Mouse (Mus musculus): Measurements from ENCODE around the gene Senp6. TPM values are rescaled to one million over a fixed set of nuclear protein-coding genes. Genes with fewer than 3 reads are reported as not detected.
"Not testable (repeated sequence)": the region's sequence is repeated elsewhere in the genome, so short reads cannot be mapped to it uniquely, and the experiment has no call there.

The Senp6 gene
- polyA plus RNA-seq, 1 experiment = 20.9 TPM

DNA sequence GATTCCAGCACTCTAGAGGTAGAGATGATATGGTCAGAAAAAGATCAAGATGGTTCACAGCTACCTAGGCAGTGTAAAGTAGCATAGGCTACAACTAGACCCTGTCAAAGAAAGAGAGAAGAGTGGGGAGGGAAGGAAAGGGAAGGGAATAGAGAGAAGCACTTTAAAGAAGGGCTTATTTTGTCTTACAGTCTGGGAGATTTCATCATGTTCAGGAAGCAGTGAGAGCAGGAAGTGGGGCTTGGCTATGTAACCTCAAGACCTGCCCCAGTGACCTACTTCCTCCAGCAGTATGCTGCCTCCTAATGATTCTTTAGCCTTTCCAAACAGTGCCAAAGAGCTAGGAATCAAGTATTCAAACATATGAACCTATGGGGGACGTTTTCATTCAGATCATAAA, 14.2 kb downstream of the Senp6 start:
- Histone ChIP-seq H3K27ac (ENCODE audit: control insufficient read depth, insufficient read depth, low read depth, low read length) (no peak overlapping the region), H3K27me3 (ENCODE audit: control insufficient read depth, insufficient read depth, low read length) (no peaks in the 10 kb centered on the region), H3K4me3 (ENCODE audit: control insufficient read depth, low read depth, low read length) (no peak overlapping the region), H3K4me1 (ENCODE audit: control insufficient read depth, insufficient read depth, low read length) (no peaks in the 10 kb centered on the region), H3K36me3 (ENCODE audit: control insufficient read depth, insufficient read depth, low read length) (no peaks in the 10 kb centered on the region)
- no peak for TF ChIP-seq CTCF (IDR thresholded peaks at IDR 0.05; ENCODE audit: control insufficient read depth, insufficient read depth, insufficient replicate concordance, low read depth, low read length)
- TF ChIP-seq POLR2A (IDR thresholded peaks at IDR 0.05; ENCODE audit: control insufficient read depth, low read depth, low read length) = no peak

DNA sequence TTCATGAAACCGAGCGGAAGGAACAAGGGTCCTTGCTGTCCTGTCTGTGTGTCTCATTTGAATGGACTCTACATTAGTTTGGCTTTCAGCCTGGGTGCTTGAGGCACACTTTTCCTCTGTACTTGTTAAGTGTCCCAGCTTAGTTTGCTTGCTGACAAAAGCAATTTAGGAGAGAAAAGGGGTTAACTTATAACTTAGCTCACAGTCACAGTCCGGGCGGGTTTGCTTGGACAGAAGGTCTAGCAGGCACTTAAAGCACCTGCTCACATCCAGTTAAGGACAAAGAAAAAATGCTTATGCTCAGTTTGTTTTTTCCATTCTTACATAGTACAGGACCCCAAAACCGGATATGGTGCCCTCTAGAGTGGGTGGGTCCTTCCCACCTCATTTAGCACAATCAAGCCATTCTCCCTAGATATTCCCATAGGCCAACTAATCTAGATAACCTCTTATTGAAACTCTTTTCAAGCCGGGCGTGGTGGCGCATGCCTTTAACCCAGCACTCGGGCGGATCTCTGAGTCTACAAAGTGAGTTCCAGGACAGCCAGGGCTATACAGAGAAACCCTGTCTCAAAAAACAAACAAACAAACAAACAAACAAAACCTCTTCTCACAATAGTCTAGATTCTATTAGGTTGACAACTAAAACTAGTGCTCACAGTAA, 17.9 kb downstream of the Senp6 start:
- Histone ChIP-seq H3K4me1 (ENCODE audit: control insufficient read depth, insufficient read depth, low read length) (no peaks in the 10 kb centered on the region), H3K36me3 (ENCODE audit: control insufficient read depth, insufficient read depth, low read length) (no peaks in the 10 kb centered on the region), H3K27me3 (ENCODE audit: control insufficient read depth, insufficient read depth, low read length) (no peaks in the 10 kb centered on the region), H3K4me3 (ENCODE audit: control insufficient read depth, low read depth, low read length) (no peak overlapping the region), H3K27ac (ENCODE audit: control insufficient read depth, insufficient read depth, low read depth, low read length) (no peak overlapping the region)
- TF ChIP-seq CTCF (IDR thresholded peaks at IDR 0.05; ENCODE audit: control insufficient read depth, insufficient read depth, insufficient replicate concordance, low read depth, low read length) (no peak), POLR2A (IDR thresholded peaks at IDR 0.05; ENCODE audit: control insufficient read depth, low read depth, low read length) (no peak)

DNA sequence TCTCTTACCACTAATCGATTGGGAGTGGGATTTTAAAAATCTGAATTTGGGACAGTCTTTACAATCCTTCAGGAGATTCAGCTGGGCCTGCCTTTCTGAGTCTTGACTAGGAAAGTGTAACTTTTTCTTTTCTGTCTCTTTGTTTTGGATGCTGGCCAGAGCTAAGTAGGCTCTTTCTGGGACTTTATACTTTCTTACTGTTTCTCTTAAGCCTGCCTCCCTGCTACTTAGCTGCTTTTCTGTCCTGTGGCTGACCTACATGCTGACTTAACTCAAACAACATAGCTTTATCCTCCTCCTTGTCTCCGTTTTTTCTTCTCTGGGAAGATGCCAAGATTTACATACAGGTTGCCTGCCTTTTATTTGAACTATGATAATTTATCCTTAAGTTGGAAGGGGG, 19.0 kb downstream of the Senp6 start:
- H3K27me3 ChIP-seq (ENCODE audit: control insufficient read depth, insufficient read depth, low read length) = no peaks in the 10 kb centered on the region
- H3K4me3 ChIP-seq (ENCODE audit: control insufficient read depth, low read depth, low read length) = no peak overlapping the region
- no peaks in the 10 kb centered on the region for H3K36me3 ChIP-seq (ENCODE audit: control insufficient read depth, insufficient read depth, low read length)
- no peak overlapping the region for H3K27ac ChIP-seq (ENCODE audit: control insufficient read depth, insufficient read depth, low read depth, low read length)
- H3K4me1 ChIP-seq (ENCODE audit: control insufficient read depth, insufficient read depth, low read length) = no peaks in the 10 kb centered on the region
- TF ChIP-seq POLR2A (IDR thresholded peaks at IDR 0.05; ENCODE audit: control insufficient read depth, low read depth, low read length) = no peak
- TF ChIP-seq CTCF (IDR thresholded peaks at IDR 0.05; ENCODE audit: control insufficient read depth, insufficient read depth, insufficient replicate concordance, low read depth, low read length) = no peak

DNA sequence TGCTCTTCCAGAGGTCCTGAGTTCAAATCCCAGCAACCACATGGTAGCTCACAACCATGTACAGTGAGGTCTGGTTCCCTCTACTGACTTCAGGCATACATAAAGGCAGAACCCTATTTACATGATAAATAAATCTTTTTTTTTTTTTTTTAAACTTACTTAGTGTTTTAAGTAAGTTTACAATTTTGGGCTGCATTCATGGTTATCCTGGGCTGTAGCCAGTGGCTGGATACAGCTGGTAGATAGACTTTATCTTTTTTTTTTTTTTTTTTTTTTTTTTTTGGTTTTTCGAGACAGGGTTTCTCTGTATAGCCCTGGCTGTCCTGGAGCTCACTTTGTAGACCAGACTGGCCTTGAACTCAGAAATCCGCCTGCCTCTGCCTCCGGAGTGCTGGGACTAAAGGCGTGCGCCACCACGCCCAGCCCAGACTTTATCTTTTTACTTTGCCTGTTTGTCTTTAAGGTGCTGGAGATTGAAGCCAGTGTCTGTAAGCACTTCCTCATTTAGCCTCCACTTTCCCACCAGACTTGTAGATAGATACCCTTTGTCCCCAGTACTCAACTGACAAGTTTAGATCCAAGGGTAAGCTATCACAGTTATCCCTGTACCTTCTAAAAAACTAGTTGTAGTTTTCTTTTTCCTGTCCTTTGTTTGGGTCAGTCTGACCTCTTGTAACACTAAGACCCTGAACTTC, 19.7 kb downstream of the Senp6 start:
- H3K4me3 ChIP-seq (ENCODE audit: control insufficient read depth, low read depth, low read length); H3K36me3 ChIP-seq (ENCODE audit: control insufficient read depth, insufficient read depth, low read length); H3K27ac ChIP-seq (ENCODE audit: control insufficient read depth, insufficient read depth, low read depth, low read length); H3K27me3 ChIP-seq (ENCODE audit: control insufficient read depth, insufficient read depth, low read length); H3K4me1 ChIP-seq (ENCODE audit: control insufficient read depth, insufficient read depth, low read length): not testable (repeated sequence)

GRCm38 (mm10) chr9:80089409-80089808, 22.7 kb downstream of the Senp6 start:
- Histone ChIP-seq H3K36me3 (ENCODE audit: control insufficient read depth, insufficient read depth, low read length) (no peaks in the 10 kb centered on the region), H3K27ac (ENCODE audit: control insufficient read depth, insufficient read depth, low read depth, low read length) (no peak overlapping the region), H3K4me3 (ENCODE audit: control insufficient read depth, low read depth, low read length) (no peak overlapping the region), H3K27me3 (ENCODE audit: control insufficient read depth, insufficient read depth, low read length) (no peaks in the 10 kb centered on the region), H3K4me1 (ENCODE audit: control insufficient read depth, insufficient read depth, low read length) (no peaks in the 10 kb centered on the region)
- no peak for TF ChIP-seq POLR2A (IDR thresholded peaks at IDR 0.05; ENCODE audit: control insufficient read depth, low read depth, low read length)
- no peak for TF ChIP-seq CTCF (IDR thresholded peaks at IDR 0.05; ENCODE audit: control insufficient read depth, insufficient read depth, insufficient replicate concordance, low read depth, low read length)

DNA sequence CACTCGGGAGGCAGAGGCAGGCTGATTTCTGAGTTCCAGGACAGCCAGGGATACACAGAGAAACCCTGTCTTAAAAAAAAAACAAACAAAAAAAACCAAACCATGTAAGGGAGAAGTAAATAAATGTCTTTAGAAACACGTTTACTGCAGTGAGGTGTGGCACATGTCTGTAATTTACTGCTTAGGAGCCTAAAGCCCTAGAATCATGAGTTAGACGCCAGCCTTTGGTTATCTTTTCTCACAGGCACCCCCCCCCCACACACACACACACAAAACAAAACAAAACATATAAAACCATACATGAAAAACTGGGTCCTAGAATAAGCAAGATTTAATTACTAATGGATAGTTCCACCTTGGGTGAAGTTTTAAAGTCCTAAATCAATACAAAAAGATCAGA, 29.6 kb downstream of the Senp6 start:
- no peaks in the 10 kb centered on the region for H3K36me3 ChIP-seq (ENCODE audit: control insufficient read depth, insufficient read depth, low read length)
- no peak overlapping the region for H3K27ac ChIP-seq (ENCODE audit: control insufficient read depth, insufficient read depth, low read depth, low read length)

GRCm38 (mm10) chr9:80145992-80146587, 79.4 kb downstream of the Senp6 start:
- H3K4me3 ChIP-seq (ENCODE audit: control insufficient read depth, low read depth, low read length) = no peak overlapping the region
- TF ChIP-seq CTCF (IDR thresholded peaks at IDR 0.05; ENCODE audit: control insufficient read depth, insufficient read depth, insufficient replicate concordance, low read depth, low read length) (no peak), POLR2A (IDR thresholded peaks at IDR 0.05; ENCODE audit: control insufficient read depth, low read depth, low read length) (no peak)
- H3K27ac ChIP-seq (ENCODE audit: control insufficient read depth, insufficient read depth, low read depth, low read length) = no peak overlapping the region
- no peaks in the 10 kb centered on the region for H3K4me1 ChIP-seq (ENCODE audit: control insufficient read depth, insufficient read depth, low read length)
- H3K36me3 ChIP-seq (ENCODE audit: control insufficient read depth, insufficient read depth, low read length) = no peaks in the 10 kb centered on the region; the same call in 1 of the 2 replicates
- no peaks in the 10 kb centered on the region for H3K27me3 ChIP-seq (ENCODE audit: control insufficient read depth, insufficient read depth, low read length)

More for the DNA sequence above, 29.6 kb downstream of the Senp6 start:
- H3K4me3 ChIP-seq (ENCODE audit: control insufficient read depth, low read depth, low read length) = no peak overlapping the region
- no peaks in the 10 kb centered on the region for H3K4me1 ChIP-seq (ENCODE audit: control insufficient read depth, insufficient read depth, low read length)
- H3K27me3 ChIP-seq (ENCODE audit: control insufficient read depth, insufficient read depth, low read length) = no peaks in the 10 kb centered on the region
- TF ChIP-seq POLR2A (IDR thresholded peaks at IDR 0.05; ENCODE audit: control insufficient read depth, low read depth, low read length) (no peak), CTCF (IDR thresholded peaks at IDR 0.05; ENCODE audit: control insufficient read depth, insufficient read depth, insufficient replicate concordance, low read depth, low read length) (no peak)

All from testis, adult 2 months (tissue).